Mouse (Mus musculus) cerebellum, adult (tissue): ENCODE measurements around the gene Gm36210.

Experiments
- ATAC-seq: cut with Nextera tagmentation; 2 replicates; pipeline ENCODE4 v1.9.2; 2017; ENCODE audit warnings: mild to moderate bottlenecking, moderate library complexity, mixed read lengths; ENCODE audit not compliant: insufficient number of reproducible peaks, low FRiP score, low TSS enrichment

The Gm36210 gene

GRCm38 (mm10) chr7:4923586-4924364 is 17.5 kb upstream of the Gm36210 start:
- peak; percentile 43 for ATAC-seq

GRCm38 (mm10) chr7:4922931-4923565 is 16.7 kb upstream of the Gm36210 start:
- ATAC-seq = peak; percentile 26; the same call in 1 of the 2 replicates

GRCm38 (mm10) chr7:4922508-4922907 is 16.2 kb upstream of the Gm36210 start:
- ATAC-seq = peak; percentile 57

- no peak for ATAC-seq
Measured at GRCm38 (mm10) chr7:4921824-4922482, 15.6 kb upstream of the Gm36210 start, which contains the start of gene Nat14. TSS of gene Nat14 (plus strand) at chr7:4922028.

GRCm38 (mm10) chr7:4920976-4921823 is 14.9 kb upstream of the Gm36210 start:
- no peak for ATAC-seq

GRCm38 (mm10) chr7:4920496-4920895 is 14.2 kb upstream of the Gm36210 start:
- ATAC-seq = no peak

- no peak for ATAC-seq
Measured at GRCm38 (mm10) chr7:4919971-4920370, 13.7 kb upstream of the Gm36210 start.

- ATAC-seq = no peak
Measured at GRCm38 (mm10) chr7:4919096-4919495, 12.8 kb upstream of the Gm36210 start.

GRCm38 (mm10) chr7:4918681-4919080 is 12.4 kb upstream of the Gm36210 start:
- no peak for ATAC-seq

- ATAC-seq = no peak
Measured at GRCm38 (mm10) chr7:4917494-4917893, 11.2 kb upstream of the Gm36210 start.

- ATAC-seq = no peak; the same call in 1 of the 2 replicates
Measured at GRCm38 (mm10) chr7:4915669-4916416, 9.5 kb upstream of the Gm36210 start.

GRCm38 (mm10) chr7:4915007-4915665 is 8.8 kb upstream of the Gm36210 start, which contains the start of gene Zfp628:
TSS of gene Zfp628 (plus strand) at chr7:4915217.
- ATAC-seq = peak; percentile 76

- no peak for ATAC-seq
Measured at GRCm38 (mm10) chr7:4912248-4912647, 5.9 kb upstream of the Gm36210 start.

- ATAC-seq = no peak
Measured at GRCm38 (mm10) chr7:4911561-4911960, 5.2 kb upstream of the Gm36210 start.

GRCm38 (mm10) chr7:4902404-4902803 is 3.9 kb downstream of the Gm36210 start:
- ATAC-seq = no peak

GRCm38 (mm10) chr7:4901171-4901570 is 5.1 kb downstream of the Gm36210 start:
- ATAC-seq = no peak

- no peak for ATAC-seq
Measured at GRCm38 (mm10) chr7:4900523-4900851, 5.8 kb downstream of the Gm36210 start.

GRCm38 (mm10) chr7:4899649-4900522 is 6.4 kb downstream of the Gm36210 start:
- no peak for ATAC-seq
